Mouse (Mus musculus): ENCODE results near the gene Macrod2.

Macrod2 gene

GRCm38 (mm10) chr2:141289059-141289713, 894.1 kb downstream of the Macrod2 start:
- DNase-seq (ENCODE audit: inconsistent ontology term), result no peak

DNA sequence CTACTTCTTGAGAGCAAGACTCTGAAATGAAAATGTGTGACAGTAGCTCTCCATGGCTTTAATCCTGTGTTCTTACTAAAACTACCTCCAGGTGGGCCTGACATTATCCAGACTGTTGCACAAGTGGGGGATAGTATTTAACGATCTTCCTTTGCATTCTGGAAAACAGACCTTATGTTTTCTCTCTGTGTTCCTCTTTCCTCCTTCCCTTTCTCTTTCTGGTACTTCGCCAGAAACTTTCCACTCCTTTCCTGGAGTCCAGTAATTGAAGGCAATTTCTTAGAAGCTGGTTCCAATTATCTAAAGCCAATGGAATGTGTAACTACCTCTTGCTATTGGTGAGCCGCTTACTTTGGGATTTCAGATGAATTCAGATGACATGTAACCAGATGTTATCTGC, 897.7 kb downstream of the Macrod2 start:
- DNase-seq (ENCODE audit: inconsistent ontology term), result peak; percentile 64

DNA sequence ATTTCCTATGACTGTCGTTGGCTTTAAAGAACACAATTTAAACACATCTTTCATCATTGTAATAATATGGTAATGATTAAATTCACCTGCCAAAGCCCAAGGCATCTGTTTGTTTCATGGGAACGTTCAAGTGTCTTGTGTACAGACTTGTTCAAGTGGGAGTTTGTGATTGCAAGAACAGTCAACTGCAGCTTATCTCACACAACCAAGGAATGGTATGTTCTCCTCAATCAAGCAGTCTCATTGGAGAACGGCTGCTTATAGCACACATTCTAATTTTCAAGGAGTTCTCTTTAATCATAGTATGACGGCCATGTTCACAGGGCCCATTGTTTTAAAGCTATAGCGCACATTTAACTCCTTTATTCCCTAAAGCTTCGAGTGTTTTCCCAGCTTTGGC, 904.1 kb downstream of the Macrod2 start:
- no peak for DNase-seq (ENCODE audit: inconsistent ontology term)

DNA sequence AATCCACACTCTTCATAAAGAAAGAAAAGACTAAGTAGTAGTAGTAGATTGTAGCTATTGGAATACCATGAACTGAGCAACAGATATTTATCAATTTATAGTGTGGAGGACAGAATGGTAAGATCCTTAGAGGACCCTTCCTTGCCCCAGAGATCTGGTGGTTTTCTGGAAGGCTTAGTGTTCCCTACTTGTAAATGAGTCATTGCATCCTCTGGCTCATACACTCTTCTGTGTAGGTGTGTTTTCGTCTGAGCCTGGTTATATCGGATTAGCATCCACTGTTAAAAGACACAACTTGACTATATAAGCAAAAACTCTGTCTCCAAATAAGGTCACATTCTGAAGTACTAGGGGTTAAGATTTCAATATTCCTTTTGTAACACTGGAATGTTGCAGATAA, 905.9 kb downstream of the Macrod2 start:
- no peak for DNase-seq (ENCODE audit: inconsistent ontology term)

GRCm38 (mm10) chr2:141308406-141308805, 913.3 kb downstream of the Macrod2 start:
- peak; percentile 92 for DNase-seq (ENCODE audit: inconsistent ontology term)

DNA sequence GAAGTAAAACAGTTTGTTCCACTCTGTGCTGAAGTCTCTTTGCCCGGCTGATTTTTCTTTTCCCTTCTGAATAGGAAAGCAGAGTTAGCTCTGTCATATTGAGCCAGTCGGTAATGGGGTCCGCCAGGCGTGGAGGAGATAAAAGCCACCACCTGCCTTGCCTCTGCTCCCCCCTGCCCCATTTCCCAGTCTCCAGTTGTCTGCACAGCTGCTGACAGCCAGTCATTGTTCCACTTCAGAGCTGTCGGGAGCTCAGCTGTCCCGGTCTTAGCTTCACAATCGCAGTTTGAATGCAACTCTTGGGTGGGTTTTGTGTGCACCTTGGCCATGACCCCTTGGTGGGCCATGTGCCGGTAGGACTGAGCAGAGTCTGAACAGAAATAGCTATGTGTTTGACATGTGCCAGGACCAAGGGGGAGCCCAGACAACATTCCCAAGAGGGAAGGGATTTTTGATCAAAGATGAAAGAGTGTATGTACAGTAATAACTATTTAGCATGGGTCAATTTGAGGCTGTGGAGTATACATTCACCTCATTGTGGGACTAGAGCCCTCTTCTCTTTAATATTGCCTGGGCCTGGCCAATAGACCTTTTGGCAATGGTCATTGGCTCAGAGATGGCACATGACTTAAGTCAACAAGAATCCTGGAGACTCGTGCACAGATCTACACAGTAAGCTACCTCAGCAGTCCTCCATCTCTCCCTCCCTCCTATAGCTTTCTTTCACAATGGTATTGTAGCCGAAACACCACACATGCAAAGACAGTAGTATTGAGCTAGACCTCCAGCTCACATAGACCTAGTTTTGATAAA, 917.2 kb downstream of the Macrod2 start:
- DNase-seq (ENCODE audit: inconsistent ontology term), result no peak

DNA sequence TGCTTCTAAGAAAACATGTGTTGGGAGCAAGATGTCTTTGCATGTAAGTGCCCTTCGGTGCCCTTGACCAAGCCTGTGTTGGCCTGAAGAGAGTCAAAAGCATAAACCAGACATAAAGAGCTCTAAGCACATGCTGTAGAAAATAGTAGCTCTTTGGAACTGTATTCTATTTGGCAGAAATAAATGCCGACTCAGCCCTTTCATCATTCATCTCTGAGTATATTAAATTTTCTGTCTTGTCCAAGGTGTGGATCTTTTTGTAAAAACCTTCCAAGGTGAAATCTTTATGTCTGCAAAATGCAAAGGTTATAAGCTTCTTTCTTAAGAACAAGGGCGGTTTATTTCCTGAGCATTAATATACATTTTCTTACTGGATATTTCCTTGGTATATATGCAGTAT, 920.2 kb downstream of the Macrod2 start:
- DNase-seq (ENCODE audit: inconsistent ontology term), result no peak

DNA sequence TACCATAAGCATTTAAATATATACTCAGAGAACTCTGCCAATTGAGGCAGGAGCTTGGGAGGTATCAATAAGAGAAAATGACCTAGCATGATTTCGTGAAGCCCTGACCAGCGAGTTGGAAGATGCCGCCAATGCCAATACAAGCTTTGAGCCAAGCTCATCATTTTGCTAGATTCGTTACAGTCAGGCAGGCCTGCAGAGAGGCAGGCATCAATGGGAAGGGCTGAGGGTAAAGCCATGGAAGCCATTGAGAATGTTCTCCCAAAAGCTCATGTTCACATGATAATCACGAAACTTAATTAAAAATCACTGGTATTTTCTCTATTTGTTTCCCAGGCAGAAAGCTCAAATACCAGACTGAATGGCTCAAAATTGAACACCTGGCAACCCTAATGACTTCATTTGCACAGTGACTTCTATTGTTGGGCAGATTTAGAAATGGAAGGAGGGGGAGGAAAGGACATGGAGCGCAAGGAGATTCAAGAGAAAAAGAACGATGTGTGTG, 928.9 kb downstream of the Macrod2 start:
- peak; percentile 62 for DNase-seq (ENCODE audit: inconsistent ontology term)

- no peak for DNase-seq (ENCODE audit: inconsistent ontology term)
Observed at GRCm38 (mm10) chr2:141327296-141327695, 932.2 kb downstream of the Macrod2 start.

- no peak for DNase-seq (ENCODE audit: inconsistent ontology term)
Observed at GRCm38 (mm10) chr2:141337708-141338107, 942.6 kb downstream of the Macrod2 start.

DNA sequence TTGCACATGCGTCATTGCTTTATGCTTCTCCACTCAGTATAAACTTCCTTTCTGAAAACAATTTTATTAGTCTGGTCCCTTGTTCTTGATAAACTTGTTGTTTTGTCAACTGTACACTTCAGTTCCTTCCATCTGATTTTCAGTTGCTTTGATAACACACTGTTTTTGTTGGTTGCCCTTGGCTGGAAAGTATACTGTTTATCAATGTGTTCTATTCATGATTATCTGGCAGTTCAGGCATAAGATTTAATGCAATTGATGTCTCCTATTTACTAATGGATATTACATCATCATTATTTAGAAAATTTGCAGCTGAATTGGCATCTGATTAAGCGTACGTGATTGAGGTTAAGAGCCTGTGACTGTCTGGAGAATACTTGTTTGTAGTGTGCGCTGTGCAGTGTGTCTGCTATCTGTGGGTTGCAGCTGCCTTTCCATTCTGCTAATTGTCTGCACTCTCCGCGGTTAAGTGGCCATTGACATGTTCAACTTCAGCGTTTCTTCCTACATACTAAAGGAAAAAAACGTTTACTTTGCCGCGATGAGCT, 949.0 kb downstream of the Macrod2 start:
- peak; percentile 56 for DNase-seq (ENCODE audit: inconsistent ontology term)

DNA sequence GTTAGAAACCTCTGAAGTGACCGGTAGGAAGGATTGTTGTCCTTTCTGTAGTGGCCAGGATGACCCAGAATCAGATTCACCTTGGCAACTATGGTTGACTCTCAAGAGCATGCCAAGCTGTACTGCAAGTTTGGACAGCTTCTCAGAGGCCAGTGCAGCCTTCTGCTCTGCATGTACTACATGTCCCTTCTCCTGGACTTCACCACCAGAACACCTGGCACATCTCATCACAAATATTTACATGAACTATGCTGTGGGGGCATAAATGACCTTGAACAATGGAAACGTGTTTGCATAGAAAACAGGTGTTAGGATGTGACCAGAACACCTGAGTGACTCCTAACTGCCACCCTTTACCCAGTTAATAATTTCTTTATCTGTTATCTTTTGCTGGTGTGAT, 957.5 kb downstream of the Macrod2 start:
- no peak for DNase-seq (ENCODE audit: inconsistent ontology term)

DNA sequence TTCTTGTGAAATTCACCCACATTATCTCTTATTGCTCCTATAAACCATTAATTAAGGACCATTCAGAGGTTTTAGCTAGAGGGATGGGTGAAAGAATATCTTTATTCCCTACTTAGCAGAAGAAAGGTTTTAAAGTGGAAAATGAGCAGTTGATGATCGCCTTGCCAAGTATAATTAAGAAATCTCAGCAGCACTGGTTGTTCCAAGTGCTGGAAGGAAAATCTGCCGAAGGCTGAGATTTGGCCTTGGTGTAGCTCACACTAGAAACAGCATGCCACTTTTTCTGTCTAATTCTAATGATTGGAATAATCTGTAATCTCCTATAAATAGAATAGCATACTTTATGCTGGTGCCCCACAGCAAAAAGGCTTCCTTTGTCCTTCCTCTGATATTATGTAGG, 993.5 kb downstream of the Macrod2 start:
- DNase-seq (ENCODE audit: inconsistent ontology term), result no peak

DNA sequence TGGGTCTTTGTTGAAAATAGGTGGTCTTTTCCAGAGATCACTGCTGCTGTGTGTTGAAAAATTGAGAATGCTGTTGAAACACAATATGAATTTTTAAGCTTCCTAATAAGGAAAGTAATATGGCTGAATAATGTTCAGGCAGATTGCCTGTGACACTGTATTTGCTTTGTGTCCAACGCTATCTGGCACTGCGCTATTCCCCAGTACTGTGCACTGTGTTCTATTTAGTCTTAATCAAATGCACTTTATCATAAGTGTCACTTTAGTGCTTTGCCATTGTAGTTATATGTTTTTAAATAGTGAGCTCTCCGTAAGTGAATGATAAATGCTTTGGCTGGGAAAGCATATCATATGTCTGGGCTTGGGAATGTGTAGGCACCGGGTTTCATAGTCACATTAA, 996.1 kb downstream of the Macrod2 start:
- no peak for DNase-seq (ENCODE audit: inconsistent ontology term)

GRCm38 (mm10) chr2:141394806-141395205, 999.7 kb downstream of the Macrod2 start:
- peak; percentile 7 for DNase-seq (ENCODE audit: inconsistent ontology term)

DNA sequence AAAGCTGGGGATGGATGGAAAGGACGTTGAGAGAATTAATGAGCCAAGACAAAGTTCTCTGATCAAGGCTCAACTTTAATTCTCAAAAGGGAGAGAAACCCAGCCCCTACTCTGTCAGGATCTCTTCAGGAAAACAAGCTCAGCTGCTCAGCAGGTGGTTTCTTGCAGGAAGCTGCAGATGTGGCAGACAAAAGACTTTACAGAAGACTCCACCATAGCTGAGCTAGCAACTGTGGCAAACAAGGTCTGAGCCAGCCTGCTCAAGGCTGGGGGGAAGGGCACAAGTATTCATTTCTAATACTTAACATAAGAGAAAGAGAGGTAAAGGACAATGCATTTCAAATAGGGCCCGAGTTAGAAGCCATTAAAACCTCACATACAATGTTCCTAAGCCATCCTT, 1013.7 kb downstream of the Macrod2 start:
- no peak for DNase-seq (ENCODE audit: inconsistent ontology term)

DNA sequence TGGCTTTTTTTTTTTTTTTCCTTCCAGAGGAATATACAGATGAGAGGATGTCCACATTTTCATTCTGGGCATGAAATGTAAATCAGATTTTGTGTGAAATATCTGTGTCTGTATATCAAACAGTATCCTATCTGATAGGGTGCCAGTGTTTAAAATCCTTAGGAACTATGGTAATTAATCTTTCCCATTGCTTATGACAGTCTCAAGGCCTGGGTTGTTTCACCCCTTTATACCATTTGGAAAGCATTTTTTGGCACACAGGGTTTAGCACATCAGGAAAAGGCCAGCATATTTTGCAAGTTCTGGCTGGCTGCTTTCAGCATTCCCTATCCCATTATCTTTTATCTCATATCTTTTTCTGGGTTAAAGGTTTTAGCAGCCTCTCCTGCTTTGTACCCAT, 1021.3 kb downstream of the Macrod2 start:
- DNase-seq (ENCODE audit: inconsistent ontology term), result no peak

DNA sequence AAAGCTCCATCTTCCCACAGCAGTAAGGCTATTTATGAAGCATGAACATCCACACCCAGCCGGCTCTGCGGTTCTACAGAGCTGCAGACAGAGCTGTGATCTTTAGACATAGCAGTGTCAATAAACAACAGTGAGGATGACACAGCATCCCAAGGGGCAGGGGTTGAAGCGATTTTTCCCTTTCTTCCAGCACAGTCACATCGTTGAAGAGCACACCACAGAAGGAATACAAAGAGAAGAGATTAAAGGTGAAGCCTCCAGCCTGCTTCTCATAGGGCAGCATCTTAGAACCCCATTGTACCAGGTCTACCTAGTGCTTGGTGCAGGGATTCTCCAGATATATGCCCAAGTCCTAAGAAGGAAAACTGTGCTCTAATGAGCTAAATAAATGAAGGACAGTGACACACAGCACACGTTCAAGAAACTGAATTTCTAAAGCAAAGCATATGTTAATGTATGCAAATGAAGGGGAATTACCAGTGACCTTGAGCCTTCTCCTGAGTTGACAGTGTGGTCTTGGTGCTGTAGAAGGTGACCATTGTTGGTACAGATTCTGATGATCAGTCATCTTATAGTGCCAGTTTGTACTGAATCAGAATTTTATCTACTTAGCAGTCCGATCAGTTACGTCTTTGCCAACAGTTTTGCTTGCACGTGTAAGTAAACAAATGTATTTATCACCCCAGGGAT, 1021.9 kb downstream of the Macrod2 start:
- no peak for DNase-seq (ENCODE audit: inconsistent ontology term)

DNA sequence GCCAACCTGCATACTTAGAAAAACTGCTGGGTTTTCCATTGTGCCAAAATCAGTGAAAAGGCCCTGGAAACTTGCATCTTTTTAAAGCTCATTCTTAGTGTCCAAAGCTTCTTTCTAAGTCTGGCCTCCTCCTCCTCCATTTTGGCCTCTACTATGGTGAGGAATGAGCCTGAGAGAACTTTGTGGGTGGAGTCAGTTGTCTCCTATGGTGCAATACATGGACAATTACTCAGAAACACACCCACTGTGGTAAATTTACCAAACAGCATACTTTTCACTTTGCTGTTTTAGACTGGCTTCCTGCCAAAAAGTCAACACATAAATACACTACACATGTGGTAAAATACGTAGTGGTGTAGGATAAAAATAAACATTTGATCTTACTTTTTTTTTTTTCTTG, 1024.7 kb downstream of the Macrod2 start:
- no peak for DNase-seq (ENCODE audit: inconsistent ontology term)

GRCm38 (mm10) chr2:141434084-141434483, 1039.0 kb downstream of the Macrod2 start:
- DNase-seq (ENCODE audit: inconsistent ontology term), result no peak

DNA sequence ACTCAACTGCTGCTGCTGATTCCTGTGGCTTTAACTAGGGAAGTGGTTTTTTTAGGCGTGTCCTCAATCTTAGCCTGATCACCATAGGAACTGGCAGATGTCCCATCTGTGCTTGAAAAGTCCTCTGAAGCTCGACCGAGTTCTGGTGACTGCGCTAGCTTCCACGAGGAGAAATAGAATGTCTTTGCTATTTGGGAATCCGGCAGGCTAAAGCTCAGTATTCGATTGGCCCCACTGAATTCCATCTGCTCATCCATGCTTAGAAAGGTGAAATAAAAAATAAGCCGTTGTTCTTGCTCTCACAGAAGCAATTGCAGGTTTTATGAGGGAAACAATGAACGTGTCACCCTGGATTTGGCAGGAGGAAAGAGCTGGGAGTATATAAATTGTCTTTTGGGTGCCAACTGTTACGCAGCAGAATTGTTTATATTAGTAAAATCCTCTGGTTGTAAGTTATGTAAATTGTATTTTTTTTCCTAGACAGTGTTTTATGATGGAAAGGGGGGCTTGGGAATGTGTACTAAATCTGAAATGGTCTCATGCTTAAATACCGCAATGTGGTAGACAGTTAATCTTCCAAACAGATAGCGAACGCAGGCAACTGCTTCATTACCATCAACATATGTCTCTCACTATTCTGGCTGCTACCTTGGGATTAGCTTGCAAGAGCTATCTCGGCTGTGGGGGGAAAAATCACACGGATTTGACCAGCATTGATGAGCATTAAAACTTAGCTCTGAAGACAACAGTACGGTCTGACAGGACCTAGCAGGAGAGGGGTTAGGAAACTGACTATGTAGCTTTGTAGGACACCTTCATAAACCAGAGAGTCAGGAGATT, 1039.8 kb downstream of the Macrod2 start:
- peak; percentile 84 for DNase-seq (ENCODE audit: inconsistent ontology term)
